Mouse (Mus musculus) spleen, postnatal 4 days (tissue): ENCODE measurements at regions not wholly inside any gene's neighbourhood (a gene's known extent, or its start where the extent isn't known, plus 50 kb on each side); places are given as distances from the start of the nearest gene placed in this dataset.

ENCODE experiments used
- DNase-seq, 2 experiments: peaks; one replicate each; pipeline ENCODE4 v3.0.0; 2022; ENCODE audit warnings: low spot score in 2 of 2

GRCm38 (mm10) chr2:123473840-123474239 is 615.9 kb upstream of the Sema6d start:
- DNase-seq, result no peak

GRCm38 (mm10) chr2:123486681-123487080 is 603.1 kb upstream of the Sema6d start:
- DNase-seq, result no peak

GRCm38 (mm10) chr2:123506162-123506561 is 583.6 kb upstream of the Sema6d start:
- no peak for DNase-seq

- no peak for DNase-seq
Measured at GRCm38 (mm10) chr2:123507095-123507494, 582.7 kb upstream of the Sema6d start.

- no peak for DNase-seq
Measured at GRCm38 (mm10) chr2:123528915-123529314, 560.9 kb upstream of the Sema6d start.

- no peak for DNase-seq
Measured at GRCm38 (mm10) chr2:123532946-123533791, 556.6 kb upstream of the Sema6d start.

- no peak for DNase-seq
Measured at GRCm38 (mm10) chr2:123551249-123551850, 538.4 kb upstream of the Sema6d start.

GRCm38 (mm10) chr2:123558123-123558650 is 531.6 kb upstream of the Sema6d start:
- DNase-seq, result no peak
